Mouse (Mus musculus) urinary bladder, postnatal 4 days (tissue): ENCODE measurements around the gene Actn1.

Experiments used
- DNase-seq, 2 experiments: peaks; one replicate each; pipeline ENCODE4 v3.0.0; 2021 to 2022; ENCODE audit warnings: low spot score in 2 of 2

The Actn1 gene

DNA sequence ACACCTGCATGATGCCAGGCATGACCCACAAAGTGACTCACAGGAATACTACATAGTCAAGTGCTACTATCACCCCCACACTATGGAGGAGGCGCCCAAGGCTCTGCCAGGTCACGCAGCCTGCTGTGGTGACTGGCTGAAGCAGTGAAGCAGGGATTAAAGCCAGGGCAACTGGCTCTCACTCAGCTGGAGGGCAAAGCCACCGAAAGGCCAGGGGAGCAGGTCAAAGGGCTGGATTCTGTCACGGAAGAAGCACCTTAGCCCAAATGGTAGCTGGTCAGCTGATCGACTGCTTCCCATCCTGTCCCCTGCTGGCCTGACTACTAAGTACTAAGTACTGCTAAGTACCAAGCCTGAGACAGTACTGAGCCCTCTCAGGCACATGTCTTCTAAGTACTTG is 76.1 kb downstream of the Actn1 start:
- DNase-seq = no peak

DNA sequence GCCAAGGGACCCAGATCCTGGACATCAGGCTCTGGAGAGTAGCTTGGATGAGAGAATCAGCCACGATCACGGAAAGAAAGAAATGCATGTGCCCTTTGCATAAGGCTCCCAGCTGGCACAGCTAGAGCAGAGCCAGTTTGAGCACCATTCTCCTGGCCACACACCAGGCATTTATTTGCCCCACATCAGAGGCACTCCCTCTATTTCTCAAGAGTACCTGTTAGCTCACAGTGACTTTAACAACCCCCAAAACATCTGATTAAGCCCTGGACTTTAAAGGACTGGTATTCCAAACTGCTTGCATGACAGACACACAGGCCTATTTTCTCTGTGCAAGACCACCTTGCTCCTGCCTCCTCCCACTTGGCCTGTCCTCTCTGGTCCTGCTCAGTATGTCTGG is 78.3 kb downstream of the Actn1 start:
- DNase-seq = no peak

DNA sequence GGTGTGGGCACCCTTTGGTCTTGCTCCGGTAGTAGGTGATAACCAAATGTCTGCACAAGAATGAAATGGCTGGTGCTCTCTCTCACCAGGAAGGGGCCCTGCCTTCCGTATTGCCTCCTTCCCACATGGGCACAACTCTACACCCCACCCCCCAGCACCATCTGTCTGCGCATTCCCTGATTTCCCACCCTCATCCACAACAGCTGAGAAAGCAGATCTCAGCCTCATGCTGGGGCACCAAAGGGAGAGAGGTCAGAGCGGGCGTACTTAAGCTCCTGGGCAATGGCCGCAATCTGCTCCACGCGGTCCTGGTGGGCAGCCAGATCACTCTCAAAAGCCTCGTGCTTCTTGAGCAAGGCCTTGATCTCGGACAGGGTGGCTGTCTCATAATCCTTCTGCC is 82.1 kb downstream of the Actn1 start:
- no peak for DNase-seq

DNA sequence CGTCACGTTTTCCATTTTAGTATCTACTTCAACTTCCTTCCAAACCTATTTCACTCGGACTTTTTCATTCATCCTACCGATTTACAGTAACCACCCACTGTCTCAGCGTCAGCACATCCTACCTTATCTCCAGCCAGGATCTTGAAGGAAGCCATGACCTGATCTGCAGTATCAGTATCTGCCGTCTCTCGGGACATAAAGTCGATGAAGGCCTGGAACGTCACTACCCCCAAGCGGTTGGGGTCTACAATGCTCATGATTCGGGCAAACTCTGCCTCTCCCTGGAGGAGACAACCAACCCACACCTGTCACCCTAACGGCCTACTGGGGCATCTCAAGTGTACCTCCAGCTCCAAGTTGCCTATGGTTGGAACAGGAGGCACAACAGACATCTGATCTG is 91.4 kb downstream of the Actn1 start:
- no peak for DNase-seq

DNA sequence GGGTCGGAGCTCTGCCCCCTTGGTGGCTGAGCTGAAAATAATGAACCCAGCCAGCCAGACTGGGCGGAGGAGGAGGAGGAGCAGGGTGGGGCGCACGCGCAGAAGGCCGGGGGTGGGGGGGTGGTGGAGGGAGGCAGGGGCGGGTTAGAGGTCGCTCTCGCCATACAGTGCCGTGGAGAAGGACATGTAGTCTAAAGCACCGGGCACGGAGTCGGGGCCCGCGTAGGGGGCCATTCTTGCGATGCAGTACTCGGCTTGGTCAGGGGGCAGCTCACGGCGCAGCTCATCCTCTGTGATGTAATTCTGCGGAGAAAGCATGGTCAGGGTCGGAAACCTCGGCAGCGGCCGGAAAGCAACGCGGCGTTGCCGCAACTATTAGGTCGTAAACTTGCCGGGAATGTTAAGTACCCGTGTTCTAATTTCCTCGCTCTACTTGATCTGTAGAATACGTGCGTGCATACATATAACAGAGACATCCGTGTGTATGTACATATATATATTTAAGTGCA is 91.9 kb downstream of the Actn1 start:
- peak; percentile 78 to 82 for DNase-seq

DNA sequence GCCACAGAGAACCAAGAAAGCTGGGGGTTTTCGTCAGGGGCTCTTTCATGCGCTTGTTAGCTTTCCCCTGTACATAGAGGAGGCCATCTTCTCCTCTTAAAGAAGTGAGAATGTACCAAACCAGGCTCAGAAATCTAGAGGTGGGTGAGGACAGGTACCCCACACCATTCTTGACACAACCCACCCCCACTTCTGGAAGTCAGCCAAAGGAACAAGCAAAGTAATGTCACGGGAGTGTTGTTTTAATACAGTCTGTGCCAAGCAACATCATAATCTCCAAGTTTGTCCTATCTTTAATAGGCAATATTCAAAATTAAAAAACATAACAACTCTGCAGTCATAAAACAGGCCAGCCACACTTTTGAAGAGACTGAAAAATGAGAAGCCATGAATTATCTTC is 92.8 kb downstream of the Actn1 start:
- DNase-seq = no peak

DNA sequence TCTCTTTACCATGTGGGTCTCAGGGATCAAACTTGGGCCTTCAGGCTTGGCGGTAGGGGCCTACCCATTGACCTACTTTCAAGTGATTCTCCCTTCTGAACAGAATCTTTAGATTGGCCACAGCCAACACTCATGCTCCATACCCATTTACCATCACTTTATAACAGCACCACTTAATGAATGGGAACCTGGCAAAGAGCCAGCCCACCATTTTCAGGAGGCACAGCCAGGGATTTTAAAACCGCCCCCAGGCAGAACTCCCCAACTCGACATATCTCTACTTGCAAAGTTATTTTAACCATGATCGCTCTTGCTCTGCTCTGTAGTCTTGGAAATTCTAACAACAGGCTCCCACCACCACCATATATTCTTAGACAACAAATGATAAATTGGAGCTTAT is 93.5 kb downstream of the Actn1 start:
- DNase-seq = no peak

DNA sequence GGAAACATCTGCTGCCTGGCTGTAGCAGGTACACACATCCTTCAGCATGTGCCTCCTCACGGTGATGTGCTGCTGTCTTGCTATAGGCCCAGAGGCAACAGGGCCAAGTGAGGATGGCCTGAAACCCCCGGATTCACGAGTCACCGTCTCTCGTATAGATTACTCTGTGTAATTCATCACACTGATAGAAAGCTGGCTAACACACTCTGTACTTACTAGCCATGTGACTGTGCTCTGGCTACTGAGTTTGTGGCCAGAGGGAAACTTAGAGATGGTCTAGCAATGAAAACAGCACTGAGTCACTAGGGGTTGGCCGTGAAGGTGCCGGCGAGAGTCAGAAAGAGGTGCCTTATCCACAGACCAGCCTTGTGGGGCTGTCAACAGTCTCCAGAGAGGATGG is 95.6 kb downstream of the Actn1 start:
- DNase-seq = no peak

DNA sequence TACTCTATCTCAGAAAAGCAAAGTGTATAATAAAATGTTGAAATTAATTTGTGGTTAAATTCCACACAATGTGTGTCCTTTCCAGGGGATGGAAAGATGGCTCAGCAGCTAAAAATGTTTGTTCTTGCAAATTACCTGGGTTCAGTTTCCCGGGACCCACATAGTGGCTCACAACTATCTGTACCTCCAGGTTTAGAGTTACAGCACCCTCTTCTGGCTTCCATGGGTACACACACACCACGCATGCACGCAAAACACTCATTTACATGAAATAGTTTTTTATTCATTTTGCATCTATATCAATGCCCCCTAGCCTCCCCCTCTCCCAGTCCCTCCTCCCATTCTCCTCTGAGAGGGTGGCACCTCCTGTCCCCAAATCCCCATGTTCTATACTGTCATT is 97.7 kb downstream of the Actn1 start:
- DNase-seq = no peak

DNA sequence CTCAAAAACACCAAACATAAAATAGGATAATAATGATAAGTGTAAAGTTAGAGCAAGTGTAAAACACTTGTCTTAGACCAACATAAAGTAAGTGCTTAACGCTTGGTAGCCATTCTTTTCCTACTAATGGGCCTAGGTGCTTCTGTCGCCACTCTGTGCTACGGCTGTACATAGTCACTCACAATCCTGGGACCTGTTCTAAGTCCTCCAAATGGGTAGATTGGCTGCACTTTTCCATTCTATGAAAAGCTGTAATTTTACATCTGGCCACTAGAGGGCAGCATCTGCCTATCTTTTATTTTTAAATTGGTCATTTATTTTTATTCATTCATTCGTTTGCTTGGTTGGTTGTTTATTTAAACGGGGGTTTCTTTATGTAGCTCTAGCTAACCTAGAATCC is 102.5 kb downstream of the Actn1 start:
- DNase-seq = no peak

DNA sequence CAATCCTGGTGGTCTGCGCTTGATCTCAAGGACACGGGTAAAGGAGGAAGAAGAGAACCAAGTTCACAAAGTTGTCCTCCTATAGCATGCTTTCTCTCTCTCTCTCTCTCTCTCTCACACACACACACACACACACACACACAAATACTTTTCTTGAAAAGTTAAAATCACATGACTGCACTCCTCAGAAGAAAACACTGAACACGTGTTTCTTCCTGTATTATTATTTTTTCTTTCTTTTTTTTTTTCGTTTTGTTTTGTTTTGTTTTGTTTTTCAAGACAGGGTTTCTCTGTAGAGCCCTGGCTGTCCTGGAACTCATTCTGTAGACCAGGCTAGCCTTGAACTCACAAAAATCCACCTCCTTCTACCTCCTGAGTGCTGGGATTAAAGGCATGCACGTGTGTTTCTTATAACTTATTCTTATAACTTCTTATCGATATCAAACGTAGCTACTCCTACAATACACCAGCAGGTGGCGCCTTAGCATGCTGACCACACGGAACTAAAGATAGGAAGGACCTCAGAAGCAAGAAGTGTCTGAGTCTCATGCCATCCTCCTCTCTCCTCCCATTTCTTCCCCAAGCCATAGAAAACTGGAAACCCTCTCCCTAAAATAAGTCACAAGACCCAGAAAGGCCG is 106.4 kb downstream of the Actn1 start:
- DNase-seq = no peak

DNA sequence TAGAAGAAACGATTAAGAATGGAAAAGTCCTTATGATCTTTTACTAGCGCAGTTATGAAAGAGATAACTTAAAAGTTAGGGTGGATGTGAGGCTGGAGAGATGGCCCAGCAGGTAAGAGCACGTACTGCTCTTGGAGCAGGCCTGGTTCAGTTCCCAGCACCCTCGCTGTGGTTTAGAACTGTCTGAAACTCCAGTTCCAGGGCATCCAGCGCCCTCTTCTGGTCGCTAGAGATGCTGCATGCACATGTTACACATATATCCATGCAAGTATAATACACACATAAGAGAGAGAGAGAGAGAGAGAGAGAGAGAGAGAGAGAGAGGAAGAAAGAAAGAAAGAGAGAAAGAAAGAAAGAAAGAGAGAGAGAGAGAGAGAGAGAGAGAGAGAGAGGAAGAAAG is 107.1 kb downstream of the Actn1 start:
- no peak for DNase-seq

DNA sequence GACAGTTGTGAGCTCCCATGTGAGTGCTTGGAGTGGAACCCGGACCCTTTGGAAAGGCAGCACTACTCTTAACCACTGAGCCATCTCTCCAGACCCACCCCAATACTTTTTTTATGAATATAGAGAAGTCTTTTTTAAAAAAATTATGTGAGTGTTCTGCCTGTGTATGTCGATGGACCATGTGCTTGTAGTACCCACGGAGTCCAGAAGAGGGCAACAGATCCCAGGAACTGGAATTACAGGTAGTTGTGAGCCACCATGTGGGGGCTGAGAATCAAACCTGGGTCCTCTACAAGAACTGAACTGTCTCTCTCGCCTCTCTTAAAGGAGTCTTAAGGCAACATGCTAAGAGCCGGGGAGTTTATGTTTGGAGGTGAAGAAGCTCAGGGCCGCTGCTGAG is 108.3 kb downstream of the Actn1 start:
- no peak for DNase-seq

DNA sequence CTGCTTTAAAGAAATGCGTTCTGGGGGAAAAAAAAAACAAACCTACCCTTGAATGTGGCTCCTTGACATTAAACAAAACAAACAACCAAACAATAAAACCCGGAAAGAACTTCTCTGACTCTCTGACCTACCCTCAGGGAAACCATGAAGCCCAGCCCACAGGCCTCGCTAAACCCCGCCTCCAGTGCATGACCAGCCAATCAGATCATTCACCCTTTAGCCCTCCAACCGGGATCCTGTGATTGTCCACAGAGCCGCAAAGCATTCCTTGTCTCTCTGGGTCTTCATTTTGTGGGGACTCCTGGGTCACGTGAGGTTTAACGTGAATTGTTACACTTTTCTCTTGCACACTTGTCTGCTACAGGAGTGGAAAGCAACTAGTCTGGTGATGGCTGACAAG is 109.5 kb downstream of the Actn1 start:
- no peak for DNase-seq

DNA sequence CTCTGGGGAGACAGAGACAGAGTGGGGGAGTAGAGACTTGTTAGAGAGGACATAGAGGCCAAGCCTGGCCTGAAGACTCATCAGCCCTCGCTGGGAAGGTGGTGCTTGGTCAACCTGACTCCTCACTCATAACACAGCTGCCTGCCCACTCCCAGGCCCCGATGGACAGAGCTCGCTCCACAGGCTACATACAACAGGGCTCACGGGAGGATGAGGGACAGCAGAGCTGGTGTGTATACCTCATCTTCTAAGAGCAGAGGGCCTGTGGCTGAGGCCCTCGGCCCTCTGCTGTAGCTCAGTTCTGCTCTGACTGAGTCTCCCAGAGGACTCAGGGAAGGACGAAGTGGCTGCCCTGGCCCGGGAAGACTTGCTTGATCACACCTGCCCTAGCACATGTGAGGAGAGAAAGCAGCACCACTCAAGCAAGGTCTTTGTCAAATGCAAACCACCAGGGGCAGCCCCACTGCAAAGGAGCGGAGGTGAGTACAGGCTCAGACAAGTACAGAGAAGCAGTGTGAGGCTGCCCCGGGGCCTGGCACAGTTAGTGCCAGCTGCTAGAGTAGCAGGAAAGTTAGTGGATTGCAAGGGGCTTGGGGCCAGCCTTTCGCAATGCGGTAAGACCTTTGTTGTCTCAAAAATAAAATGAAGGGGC is 112.5 kb downstream of the Actn1 start:
- no peak for DNase-seq

DNA sequence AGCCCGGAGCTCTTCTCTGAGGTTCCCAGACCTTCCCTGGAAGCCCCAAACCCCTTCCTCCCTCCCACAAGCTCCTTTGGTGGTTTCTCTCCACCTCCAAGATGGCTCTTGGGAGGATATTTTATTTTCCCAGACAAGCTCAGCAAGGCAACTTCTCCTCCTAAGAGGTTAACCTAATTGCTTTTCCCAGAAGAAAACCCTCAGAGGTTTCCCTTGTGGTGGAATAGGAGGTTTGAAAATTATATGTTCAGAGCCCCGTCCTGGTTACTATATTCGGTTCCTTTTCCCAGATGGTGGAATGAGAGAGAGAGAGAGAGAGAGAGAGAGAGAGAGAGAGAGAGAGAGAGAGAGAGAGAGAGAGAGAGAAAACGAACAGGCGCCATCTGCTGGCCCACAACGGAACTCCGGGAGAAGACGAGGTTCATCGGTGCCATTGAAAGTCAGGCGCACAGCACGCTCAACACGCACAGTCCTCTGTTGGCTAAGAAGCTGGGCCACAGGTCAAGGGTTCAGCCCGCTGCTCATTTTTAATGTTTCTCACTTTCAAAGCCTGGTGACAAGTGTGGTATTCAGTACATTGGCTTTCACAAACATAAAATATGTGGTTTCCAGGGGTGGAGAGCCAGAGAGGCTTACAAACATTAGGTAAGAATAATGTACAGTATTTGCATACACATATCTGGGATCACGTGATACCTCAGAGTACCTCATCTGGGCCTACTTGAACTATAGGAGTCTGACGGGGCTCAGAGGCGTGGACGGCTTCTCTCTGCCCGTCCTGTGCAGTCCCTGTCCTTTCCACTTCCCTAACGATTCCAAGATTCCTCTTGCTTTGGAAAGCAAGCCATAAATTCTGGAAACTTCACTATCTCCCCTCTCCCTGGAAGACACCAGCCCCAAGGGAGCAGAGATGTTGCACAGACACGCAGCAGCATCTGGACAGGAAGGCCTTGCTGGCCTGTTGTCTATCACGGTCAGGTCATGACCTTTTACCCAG is 113.6 kb downstream of the Actn1 start:
- peak; percentile 57 to 79 for DNase-seq

DNA sequence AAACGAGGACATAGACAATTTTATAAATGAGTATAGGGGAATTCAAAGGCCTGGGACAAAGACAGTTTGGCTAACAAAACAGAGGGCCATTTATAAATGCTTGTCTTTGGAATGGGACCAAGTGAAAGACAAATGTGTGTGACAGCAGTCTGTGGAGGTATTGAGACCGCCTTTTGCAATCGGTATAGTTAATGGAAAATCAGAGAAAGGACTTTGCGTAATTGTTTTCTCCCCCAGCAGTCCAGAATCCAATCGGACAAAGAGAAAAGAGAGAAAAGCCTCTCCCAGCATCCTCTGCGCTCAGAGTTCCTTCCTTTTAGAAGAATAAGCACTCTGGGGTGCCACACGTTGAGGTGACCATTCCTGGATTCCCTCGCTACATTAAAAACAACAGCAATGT is 114.8 kb downstream of the Actn1 start:
- DNase-seq = no peak

DNA sequence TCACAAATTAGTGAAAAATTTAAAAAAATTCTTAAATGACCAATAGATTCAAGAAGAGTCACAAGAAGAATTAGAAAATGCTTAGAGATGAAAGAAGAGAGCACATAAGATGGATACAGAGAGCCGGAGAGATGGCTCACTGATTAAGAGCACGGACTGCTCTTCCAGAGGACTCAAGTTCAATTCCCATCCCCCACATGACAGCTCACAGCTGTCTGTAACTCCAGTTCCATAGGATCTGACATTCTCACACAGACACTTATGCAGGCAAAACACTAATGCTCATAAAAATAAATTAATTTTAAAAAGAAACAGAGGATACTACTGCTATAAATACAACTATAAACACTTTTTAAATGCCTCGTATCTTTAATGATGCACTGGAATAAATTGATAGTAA is 115.3 kb downstream of the Actn1 start:
- no peak for DNase-seq

DNA sequence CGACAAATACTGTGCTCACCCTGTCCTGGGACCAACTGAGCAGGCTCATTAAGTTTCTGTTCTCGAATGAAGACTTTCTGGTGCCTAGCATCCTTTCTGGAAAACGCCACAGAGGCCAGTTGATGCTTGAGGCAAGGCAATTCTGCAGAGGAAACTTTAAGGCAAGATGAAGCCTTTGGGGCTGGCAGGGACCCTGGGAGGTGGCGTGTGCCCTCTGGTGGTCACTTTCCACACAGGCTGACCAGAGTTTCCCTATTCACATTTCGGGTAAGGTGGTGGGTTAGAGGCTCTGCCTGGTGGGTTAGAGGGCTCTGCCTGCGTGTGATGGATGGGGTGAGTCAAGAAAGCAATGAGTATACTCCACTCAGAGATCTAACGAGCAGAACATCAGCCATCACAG is 118.7 kb downstream of the Actn1 start:
- DNase-seq = no peak

DNA sequence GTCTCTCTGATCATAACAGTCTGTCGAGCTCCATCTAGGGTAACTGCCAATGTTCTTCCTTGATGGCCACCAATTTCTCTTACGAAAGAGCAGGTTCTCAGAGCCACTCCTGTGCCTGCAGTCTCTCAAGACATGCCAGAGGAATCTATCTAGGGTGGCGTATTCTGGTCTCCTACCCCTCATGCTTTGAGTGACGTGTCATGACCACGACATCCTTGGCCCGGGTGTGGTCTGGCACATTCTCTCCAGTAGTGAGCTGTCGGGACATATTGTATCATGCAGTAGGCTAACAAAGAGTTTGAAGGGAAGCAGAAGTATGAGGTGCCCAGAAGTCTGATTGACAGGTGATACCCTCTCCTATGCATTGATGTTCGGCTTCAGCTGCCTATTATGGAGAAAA is 119.2 kb downstream of the Actn1 start:
- no peak for DNase-seq

DNA sequence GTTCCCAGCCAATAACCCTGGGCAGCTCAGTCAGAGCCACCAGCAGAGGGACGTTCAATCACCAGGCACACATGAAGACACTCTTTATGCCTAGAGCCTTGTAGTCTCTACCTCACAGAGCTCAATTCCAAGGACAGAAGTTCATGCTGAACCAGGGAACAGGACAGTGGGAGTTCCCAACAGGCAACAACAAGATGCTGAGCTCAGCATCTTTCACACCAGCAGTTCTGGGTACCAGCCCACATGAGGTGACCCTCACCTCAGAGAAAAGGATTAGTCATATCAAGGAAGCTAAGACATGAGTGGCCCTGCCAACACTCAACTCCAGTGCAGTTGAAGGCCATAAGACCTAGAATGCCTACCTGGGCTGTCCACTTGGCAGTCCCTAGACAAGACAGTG is 122.4 kb downstream of the Actn1 start:
- no peak for DNase-seq

DNA sequence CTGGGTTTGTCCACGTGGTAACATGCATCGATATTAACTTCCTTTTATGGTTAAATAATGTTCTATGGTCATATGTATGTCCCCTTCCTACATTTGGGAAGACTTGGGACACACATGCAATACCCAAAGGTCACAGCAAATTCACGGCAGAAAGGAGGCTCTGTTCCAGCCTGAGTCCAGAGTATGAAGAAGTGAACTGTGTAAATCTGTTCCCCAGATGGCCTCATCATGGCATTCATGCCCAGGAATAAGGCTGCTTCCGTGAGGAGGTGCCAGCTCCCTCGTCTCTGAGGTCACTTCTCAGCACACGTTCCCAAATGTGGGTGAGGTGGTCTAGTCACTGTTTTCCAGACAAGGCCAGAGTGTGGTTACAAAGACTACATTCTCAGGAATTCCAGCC is 122.9 kb downstream of the Actn1 start:
- no peak for DNase-seq
